ENCODE assay signal across 27 mouse cellular contexts in the genomic region with DNA sequence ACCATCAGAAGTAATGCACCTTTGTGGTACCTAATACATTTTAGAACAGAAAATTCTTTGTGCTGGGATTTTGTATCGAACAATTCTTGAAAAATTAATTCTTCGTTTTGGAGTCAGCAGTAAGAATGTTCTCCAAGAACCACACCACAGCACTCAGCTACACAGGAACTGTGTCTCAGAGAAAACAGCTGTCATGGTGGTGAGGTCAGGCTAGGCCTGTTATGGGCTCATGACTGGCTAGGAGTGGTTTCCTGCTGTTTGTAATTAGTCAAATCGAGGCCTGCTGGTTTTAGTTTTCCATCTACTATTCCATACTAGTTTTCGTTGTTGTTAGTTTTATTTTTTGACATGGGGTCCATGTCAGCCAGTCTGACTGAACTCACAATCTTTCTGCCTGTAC. TPM values are rescaled to one million over a fixed set of nuclear protein-coding genes. Genes with fewer than 3 reads are reported as not detected.
DNase-seq lines count a peak whose midpoint lies in the region; ATAC-seq lines count a peak whose summit lies in the region.
"Had no signal": no experiment of that assay in that cellular context is flagged by ENCODE, and none has a peak within 500 bp of the region (broad histone marks: within the 10 kb centered on the region; RNA-seq: fewer than 3 reads in every experiment).

No protein-coding gene starts in this region.

- H3K9ac ChIP-seq in heart, embryonic 12.5 days = no peak overlapping the region
- H3K9ac ChIP-seq: embryonic facial prominence, embryonic 12.5 days; embryonic facial prominence, embryonic 15.5 days; forebrain, embryonic 12.5 days; forebrain, embryonic 15.5 days; heart, embryonic 15.5 days; hindbrain, embryonic 13.5 days had no signal

- no peak overlapping the region for H3K4me3 ChIP-seq in heart, embryonic 12.5 days
- H3K4me3 ChIP-seq in brown adipose tissue, adult 24 weeks (ENCODE audit: insufficient read depth, low read depth, low read length) = no peak overlapping the region
- H3K4me3 ChIP-seq: embryonic facial prominence, embryonic 12.5 days; embryonic facial prominence, embryonic 15.5 days; forebrain, embryonic 12.5 days; forebrain, embryonic 15.5 days; heart, embryonic 15.5 days; hindbrain, embryonic 10.5 days; hindbrain, embryonic 13.5 days had no signal

- H3K9me3 ChIP-seq in heart, embryonic 12.5 days (replicated peaks) = no peaks in the 10 kb centered on the region
- H3K9me3 ChIP-seq: embryonic facial prominence, embryonic 12.5 days; embryonic facial prominence, embryonic 15.5 days; forebrain, embryonic 12.5 days; forebrain, embryonic 15.5 days; heart, embryonic 15.5 days; hindbrain, embryonic 10.5 days; hindbrain, embryonic 13.5 days had no signal

- peaks cover 29% of the 10 kb centered on the region for H3K36me3 ChIP-seq in heart, embryonic 12.5 days

- H3K27ac ChIP-seq in heart, embryonic 12.5 days (ENCODE audit: poor library complexity, severe bottlenecking) = no peak overlapping the region
- H3K27ac ChIP-seq in brown adipose tissue, adult 24 weeks (replicated peaks; ENCODE audit: low read depth, low read length) = peak overlapping the region; percentile 31
- H3K27ac ChIP-seq: embryonic facial prominence, embryonic 12.5 days; embryonic facial prominence, embryonic 15.5 days; forebrain, embryonic 12.5 days; forebrain, embryonic 15.5 days; heart, embryonic 15.5 days; hindbrain, embryonic 10.5 days; hindbrain, embryonic 13.5 days had no signal

- H3K27me3 ChIP-seq in heart, embryonic 12.5 days (replicated peaks) = no peaks in the 10 kb centered on the region
- H3K27me3 ChIP-seq: embryonic facial prominence, embryonic 12.5 days; embryonic facial prominence, embryonic 15.5 days; forebrain, embryonic 12.5 days; forebrain, embryonic 15.5 days; heart, embryonic 15.5 days; hindbrain, embryonic 13.5 days had no signal

- ATAC-seq in heart, embryonic 12.5 days (ENCODE audit: insufficient number of reproducible peaks, low FRiP score) = no peak
- ATAC-seq: forebrain, embryonic 15.5 days; hindbrain, embryonic 16.5 days; intestine, embryonic 16.5 days had no signal

- H3K4me1 ChIP-seq in heart, embryonic 12.5 days (replicated peaks) = peaks cover 6% of the 10 kb centered on the region; the same call in 1 of the 2 replicates
- peaks cover 3% of the 10 kb centered on the region; the same call in 1 of the 2 replicates for H3K4me1 ChIP-seq in brown adipose tissue, adult 24 weeks (ENCODE audit: control insufficient read depth, insufficient read depth, insufficient read length, low read length)
- H3K4me1 ChIP-seq: embryonic facial prominence, embryonic 12.5 days; forebrain, embryonic 12.5 days; forebrain, embryonic 15.5 days; hindbrain, embryonic 13.5 days had no signal

- DNase-seq in heart, adult 11 months = peak; percentile 79
- DNase-seq in fibroblast of lung, adult 2 months (ENCODE audit: low read depth) = peak; percentile 56
- no peak for DNase-seq in retina, embryonic 14.5 days (ENCODE audit: low spot score)
- no peak for DNase-seq in adrenal gland, adult 2 months
- DNase-seq: adrenal gland, adult 8-10 months; adrenal gland, postnatal 25 days; B cell, adult 2 months; cerebellum, adult 18-20 months; cerebellum, adult 9-11 months; cerebellum, postnatal 36 days; embryo, embryonic 11 days; gastrocnemius, postnatal 36 days; heart, postnatal 10 days; heart, postnatal 36 days; kidney, adult 18-20 months had no signal

- H3K4me2 ChIP-seq in heart, embryonic 12.5 days = no peak overlapping the region
- H3K4me2 ChIP-seq: embryonic facial prominence, embryonic 12.5 days; embryonic facial prominence, embryonic 15.5 days; forebrain, embryonic 12.5 days; forebrain, embryonic 15.5 days; heart, embryonic 11.5 days; heart, embryonic 15.5 days; hindbrain, embryonic 13.5 days had no signal

- WGBS in heart, embryonic 12.5 days = 77% methylated on average over 4 of the region's 4 CpGs

RNA-seq across cellular contexts. Expression of gene Arpp19, which starts 16.9 kb away (rescaled TPM):
- polyA plus RNA-seq in heart, embryonic 12.5 days (2016; fragmentation: Nextera tagmentation; extraction: Ambion mirVana) = 265 and 268 TPM in 2 replicates
- polyA plus RNA-seq in brown adipose tissue, adult 24 weeks (2012; ENCODE audit: insufficient read depth, insufficient read length, missing spikeins) = 221 and 237 TPM in 2 replicates
- total RNA-seq in adrenal gland, adult 2 months (2021) = 100 to 1,000 TPM; 301 to 321 TPM
- 5.1 and 5.5 TPM in 2 replicates for polyA plus RNA-seq in adrenal gland, adult 2 months (2012; rRNA removed)

RNA-seq across cellular contexts. Expression of gene Myo5a, which starts 50.3 kb away (rescaled TPM):
- polyA plus RNA-seq in heart, embryonic 12.5 days (2016; fragmentation: Nextera tagmentation; extraction: Ambion mirVana) = 15.8 and 17.4 TPM in 2 replicates
- 25.7 and 66.6 TPM in 2 replicates for polyA plus RNA-seq in brown adipose tissue, adult 24 weeks (2012; ENCODE audit: insufficient read depth, insufficient read length, missing spikeins)
- total RNA-seq in adrenal gland, adult 2 months (2021) = 10 to 100 TPM; 45.4 to 45.6 TPM
- 3.7 and 3.8 TPM in 2 replicates for polyA plus RNA-seq in adrenal gland, adult 2 months (2012; rRNA removed)

Comparison
In these comparisons a context has a peak if more than half of its experiments do, and no peak if none do; other contexts are left out.
1. DNase-seq: peak in heart, adult 11 months (single experiment) and fibroblast of lung, adult 2 months (single experiment); none in retina, embryonic 14.5 days (single experiment) and adrenal gland, adult 2 months (single experiment).
2. RNA of gene Arpp19, which starts 16.9 kb away (polyA plus RNA-seq): 265 to 268 TPM in heart, embryonic 12.5 days and 221 to 237 TPM in brown adipose tissue, adult 24 weeks; 5.1 to 5.5 TPM in adrenal gland, adult 2 months; every median in the first group is over 10 times any median in the second.